Mouse (Mus musculus) urinary bladder, postnatal 25 days (tissue): Measurements from ENCODE around the gene Iqca.

Experiments
- DNase-seq: peaks from one replicate; pipeline ENCODE4 v3.0.0; 2022; ENCODE audit warnings: low spot score

Iqca gene

GRCm38 (mm10) chr1:90132402-90132801 is 20.8 kb downstream of the Iqca start:
- DNase-seq: no peak

GRCm38 (mm10) chr1:90131982-90132381 is 21.2 kb downstream of the Iqca start:
- no peak for DNase-seq

GRCm38 (mm10) chr1:90124561-90124960 is 28.6 kb downstream of the Iqca start:
- DNase-seq: no peak

GRCm38 (mm10) chr1:90120706-90121105 is 32.5 kb downstream of the Iqca start:
- DNase-seq: no peak

- DNase-seq: no peak
Measured at GRCm38 (mm10) chr1:90119214-90119613, 34.0 kb downstream of the Iqca start.

GRCm38 (mm10) chr1:90117207-90117606 is 36.0 kb downstream of the Iqca start:
- DNase-seq: no peak

- DNase-seq: no peak
Measured at GRCm38 (mm10) chr1:90114586-90114985, 38.6 kb downstream of the Iqca start.

- DNase-seq: no peak
Measured at GRCm38 (mm10) chr1:90113655-90114244, 39.5 kb downstream of the Iqca start.

GRCm38 (mm10) chr1:90112669-90113068 is 40.5 kb downstream of the Iqca start:
- no peak for DNase-seq

- DNase-seq: no peak
Measured at GRCm38 (mm10) chr1:90111198-90111839, 41.9 kb downstream of the Iqca start.

- DNase-seq: no peak
Measured at GRCm38 (mm10) chr1:90103896-90104487, 49.2 kb downstream of the Iqca start.

- DNase-seq: peak; percentile 58
Measured at GRCm38 (mm10) chr1:90100360-90101232, 52.6 kb downstream of the Iqca start.

- no peak for DNase-seq
Measured at GRCm38 (mm10) chr1:90092816-90093493, 60.2 kb downstream of the Iqca start.

- DNase-seq: no peak
Measured at GRCm38 (mm10) chr1:90088192-90088990, 64.8 kb downstream of the Iqca start.

- no peak for DNase-seq
Measured at GRCm38 (mm10) chr1:90086461-90086860, 66.7 kb downstream of the Iqca start.

GRCm38 (mm10) chr1:90085526-90086157 is 67.6 kb downstream of the Iqca start:
- DNase-seq: no peak

- no peak for DNase-seq
Measured at GRCm38 (mm10) chr1:90076291-90076690, 76.9 kb downstream of the Iqca start.

- DNase-seq: no peak
Measured at GRCm38 (mm10) chr1:90074779-90075178, 78.4 kb downstream of the Iqca start.

GRCm38 (mm10) chr1:90071812-90072580 is 81.2 kb downstream of the Iqca start:
- DNase-seq: no peak

- DNase-seq: peak; percentile 48
Measured at GRCm38 (mm10) chr1:90060599-90060998, 92.6 kb downstream of the Iqca start.
